Mouse (Mus musculus) cerebellum, adult 2 months (tissue): ENCODE results near the gene Rhou.

Experiments
- CTCF ChIP-seq: fragments of 200-500 bp; IDR thresholded peaks from 2 replicates; pipeline ENCODE4 v1.5.1; 2011; ENCODE audit warnings: low read depth, mild to moderate bottlenecking, control low read depth, low read length, moderate library complexity, borderline replicate concordance; ENCODE audit not compliant: insufficient read depth
- POLR2A ChIP-seq: fragments of 200-500 bp; IDR thresholded peaks from 2 replicates; pipeline ENCODE4 v1.6.1; 2011; ENCODE audit warnings: low read length, control low read depth, borderline replicate concordance; ENCODE audit not compliant: insufficient read depth

GRCm38 (mm10) chr8:123666832-123667231 is 13.1 kb downstream of the Rhou start:
- TF ChIP-seq POLR2A (no peak), CTCF (no peak)
